Mouse (Mus musculus): ENCODE measurements around the gene Ramp1. TPM values are rescaled to one million over a fixed set of nuclear protein-coding genes. Genes with fewer than 3 reads are reported as not detected.

Gene Ramp1
- polyA plus RNA-seq, 1 experiment = 15.8 TPM

DNA sequence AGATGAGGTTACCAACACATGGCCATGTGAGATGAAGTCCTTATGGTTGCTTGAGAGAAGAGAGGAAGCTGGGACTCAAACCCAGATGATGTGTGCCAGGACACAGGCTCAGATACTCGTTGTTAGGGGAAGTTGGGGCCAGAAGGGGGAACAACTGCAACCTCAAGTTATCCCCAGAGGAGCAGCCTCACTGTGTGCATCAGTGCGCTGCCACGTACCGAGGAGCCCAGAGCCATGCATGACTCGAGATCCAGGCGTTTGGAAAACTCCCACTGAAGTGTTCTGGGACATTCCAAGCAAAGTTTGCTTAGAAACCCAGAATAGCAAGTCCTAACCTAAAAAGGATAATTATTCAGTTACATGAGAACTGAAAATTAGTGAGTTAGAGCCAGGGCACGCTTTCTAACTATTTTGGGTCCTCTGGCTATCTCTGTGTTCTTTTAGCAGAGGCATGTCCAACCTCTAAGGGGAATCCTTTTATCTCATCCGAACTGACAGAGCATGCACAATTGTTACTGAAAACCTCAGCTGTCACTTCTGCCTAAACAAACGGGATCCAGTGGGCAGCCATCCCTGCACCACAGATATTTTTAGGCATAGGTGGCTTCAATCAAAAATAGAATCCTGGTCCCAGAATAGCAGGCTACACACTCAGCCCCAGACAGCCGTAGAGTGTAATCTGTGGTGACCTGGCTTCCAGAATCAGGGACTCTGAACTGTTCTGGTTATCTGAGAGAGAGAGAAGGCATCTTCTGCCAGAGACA, 37.1 kb downstream of the Ramp1 start:
- no peak overlapping the region for H3K27ac ChIP-seq (ENCODE audit: insufficient read depth, low read length)
- TF ChIP-seq CTCF (IDR thresholded peaks at IDR 0.05; ENCODE audit: extremely low read depth, insufficient read depth, insufficient read length, insufficient replicate concordance) (no peak), POLR2A (IDR thresholded peaks at IDR 0.05; ENCODE audit: low read depth, low read length) (no peak)
- 13% methylated on average over 10 of the region's 10 CpGs for WGBS
- H3K36me3 ChIP-seq (ENCODE audit: control insufficient read depth, insufficient read depth, low read length) = no peaks in the 10 kb centered on the region
- DNase-seq (ENCODE audit: low read depth in 1 of 2, low spot score in 2 of 2) = peak; percentile 60 to 61
- H3K4me3 ChIP-seq (ENCODE audit: extremely low read depth, insufficient read depth, insufficient read length) = no peak overlapping the region
- no peaks in the 10 kb centered on the region for H3K27me3 ChIP-seq (ENCODE audit: control insufficient read depth, insufficient read depth, low read length)
- H3K4me1 ChIP-seq (ENCODE audit: control insufficient read depth, insufficient read depth, insufficient read length) = peaks cover 12% of the 10 kb centered on the region; the same call in 1 of the 2 replicates

DNA sequence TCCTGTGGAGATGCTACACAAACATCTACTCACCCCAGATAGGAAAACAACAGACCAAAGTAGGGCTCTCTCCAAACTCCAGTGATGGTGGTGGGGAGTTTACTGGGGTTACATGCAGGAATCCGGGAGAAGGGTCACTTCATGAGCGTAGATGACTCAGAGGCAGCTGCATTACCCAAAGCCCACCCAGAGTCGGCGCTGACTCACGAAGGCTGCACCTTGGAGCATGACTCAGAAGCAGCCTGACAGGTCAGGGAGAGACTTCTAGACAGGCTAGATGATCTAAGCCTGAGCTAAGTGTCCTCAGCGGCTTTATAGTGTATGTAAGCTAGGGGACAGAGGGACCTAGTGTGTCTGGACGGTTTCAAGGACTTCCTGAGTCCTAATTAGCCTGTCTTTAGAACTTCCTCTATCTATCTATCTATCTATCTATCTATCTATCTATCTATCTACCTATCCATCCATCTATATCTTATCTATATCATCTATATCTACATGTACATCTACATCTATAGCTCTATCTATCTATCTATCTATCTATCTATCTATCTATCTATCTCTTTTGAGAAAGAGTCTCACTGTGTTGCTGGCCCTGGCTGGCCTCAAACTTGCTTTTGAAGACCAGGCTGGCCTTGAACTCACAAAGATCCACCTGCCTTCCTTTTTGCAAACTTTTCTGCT, 40.2 kb downstream of the Ramp1 start:
- Histone ChIP-seq H3K27me3 (ENCODE audit: control insufficient read depth, insufficient read depth, low read length) (no peaks in the 10 kb centered on the region), H3K4me1 (ENCODE audit: control insufficient read depth, insufficient read depth, insufficient read length) (peaks cover 12% of the 10 kb centered on the region; the same call in 1 of the 2 replicates), H3K4me3 (ENCODE audit: extremely low read depth, insufficient read depth, insufficient read length) (no peak overlapping the region), H3K27ac (ENCODE audit: insufficient read depth, low read length) (no peak overlapping the region), H3K36me3 (ENCODE audit: control insufficient read depth, insufficient read depth, low read length) (no peaks in the 10 kb centered on the region)
- TF ChIP-seq POLR2A (IDR thresholded peaks at IDR 0.05; ENCODE audit: low read depth, low read length) (no peak), CTCF (IDR thresholded peaks at IDR 0.05; ENCODE audit: extremely low read depth, insufficient read depth, insufficient read length, insufficient replicate concordance) (no peak)
- WGBS = 91% methylated on average over 7 of the region's 7 CpGs
- no peak for DNase-seq (ENCODE audit: low read depth in 1 of 2, low spot score in 2 of 2)

DNA sequence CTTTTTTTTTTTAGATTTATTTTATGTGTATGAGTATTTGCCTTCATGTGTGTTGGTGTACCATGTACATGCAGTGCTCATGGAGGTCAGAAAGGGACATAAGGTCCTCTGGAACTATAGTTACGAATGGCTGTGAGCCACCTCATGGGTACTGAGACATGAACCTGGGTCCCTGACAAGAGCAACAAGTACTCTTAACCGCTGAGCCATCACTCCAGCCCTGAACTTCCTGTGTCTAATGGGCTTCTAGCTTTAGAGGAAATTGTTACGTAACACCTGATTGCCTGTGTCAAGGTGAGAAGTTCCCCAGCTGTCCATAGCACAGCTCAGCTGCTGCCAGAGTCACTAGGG, 40.7 kb downstream of the Ramp1 start:
- DNase-seq (ENCODE audit: low read depth in 1 of 2, low spot score in 2 of 2) = peak; percentile 23 to 45

DNA sequence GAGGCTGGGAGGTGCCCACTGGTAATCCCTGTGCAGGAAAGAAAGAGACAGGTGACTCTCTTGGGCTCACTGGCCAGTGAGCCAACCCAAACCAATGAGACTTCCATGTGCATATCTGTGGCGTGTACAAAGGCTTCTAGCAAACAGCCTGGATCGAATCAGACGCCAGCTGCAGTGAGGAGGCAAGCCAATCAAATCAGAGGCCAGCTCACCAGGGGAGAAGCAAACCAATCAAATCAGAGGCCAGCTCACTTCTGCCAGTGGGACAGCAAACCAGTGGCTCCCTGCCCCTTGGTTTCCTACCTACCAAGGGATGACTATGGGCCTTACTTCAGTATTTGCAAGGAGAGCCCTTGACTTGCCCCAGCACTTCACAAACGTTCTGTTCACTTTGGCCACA, 46.9 kb downstream of the Ramp1 start:
- H3K4me1 ChIP-seq (ENCODE audit: control insufficient read depth, insufficient read depth, insufficient read length) = no peaks in the 10 kb centered on the region; the same call in 1 of the 2 replicates
- H3K27me3 ChIP-seq (ENCODE audit: control insufficient read depth, insufficient read depth, low read length) = no peaks in the 10 kb centered on the region
- H3K36me3 ChIP-seq (ENCODE audit: control insufficient read depth, insufficient read depth, low read length) = no peaks in the 10 kb centered on the region
- TF ChIP-seq CTCF (IDR thresholded peaks at IDR 0.05; ENCODE audit: extremely low read depth, insufficient read depth, insufficient read length, insufficient replicate concordance) (no peak), POLR2A (IDR thresholded peaks at IDR 0.05; ENCODE audit: low read depth, low read length) (no peak)
- 85% methylated on average over 4 of the region's 4 CpGs for WGBS
- no peak overlapping the region for H3K4me3 ChIP-seq (ENCODE audit: extremely low read depth, insufficient read depth, insufficient read length)
- H3K27ac ChIP-seq (ENCODE audit: insufficient read depth, low read length) = no peak overlapping the region
- DNase-seq (ENCODE audit: low read depth in 1 of 2, low spot score in 2 of 2) = no peak

More for the DNA sequence above, 40.7 kb downstream of the Ramp1 start:
- H3K36me3 ChIP-seq (ENCODE audit: control insufficient read depth, insufficient read depth, low read length) = no peaks in the 10 kb centered on the region
- WGBS = 41% methylated on average over 3 of the region's 3 CpGs
- H3K4me3 ChIP-seq (ENCODE audit: extremely low read depth, insufficient read depth, insufficient read length) = no peak overlapping the region
- no peaks in the 10 kb centered on the region for H3K27me3 ChIP-seq (ENCODE audit: control insufficient read depth, insufficient read depth, low read length)
- no peak overlapping the region for H3K27ac ChIP-seq (ENCODE audit: insufficient read depth, low read length)
- H3K4me1 ChIP-seq (ENCODE audit: control insufficient read depth, insufficient read depth, insufficient read length) = peaks cover 12% of the 10 kb centered on the region; the same call in 1 of the 2 replicates
- TF ChIP-seq CTCF (IDR thresholded peaks at IDR 0.05; ENCODE audit: extremely low read depth, insufficient read depth, insufficient read length, insufficient replicate concordance) (no peak), POLR2A (IDR thresholded peaks at IDR 0.05; ENCODE audit: low read depth, low read length) (no peak)

DNA sequence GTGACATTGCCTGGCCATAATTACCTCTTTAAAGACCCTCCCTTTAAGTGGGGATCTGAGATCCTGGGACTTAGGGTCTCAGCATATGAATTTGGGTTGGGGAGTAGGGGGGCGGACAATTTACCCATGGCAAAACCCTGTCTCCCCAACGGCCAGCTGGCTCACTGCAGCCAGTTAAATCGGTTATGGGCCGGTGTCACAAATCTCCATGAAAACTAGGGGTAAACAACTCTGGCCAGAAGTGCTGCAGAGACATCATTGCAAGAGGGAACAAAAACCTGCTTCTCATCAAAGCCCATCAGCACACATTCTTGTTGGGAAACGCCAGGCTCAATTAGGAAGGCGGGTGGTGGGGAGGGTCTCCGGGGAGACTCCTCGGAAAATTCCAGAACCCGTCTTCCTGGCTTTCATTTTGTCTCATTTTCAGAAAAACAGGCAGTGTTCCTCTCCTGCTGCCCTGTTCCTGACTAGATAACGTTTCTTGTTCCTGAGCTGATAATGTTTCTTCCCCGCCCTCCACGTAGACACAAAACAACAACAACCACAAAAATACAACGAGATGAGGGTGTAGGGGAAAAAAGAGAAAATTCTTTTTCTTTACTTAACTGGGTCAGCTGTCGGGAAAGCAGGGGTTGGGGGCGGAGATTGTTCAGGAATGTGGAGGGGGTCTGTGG, 47.9 kb downstream of the Ramp1 start:
- Histone ChIP-seq H3K4me3 (ENCODE audit: extremely low read depth, insufficient read depth, insufficient read length) (no peak overlapping the region), H3K27me3 (ENCODE audit: control insufficient read depth, insufficient read depth, low read length) (no peaks in the 10 kb centered on the region), H3K4me1 (ENCODE audit: control insufficient read depth, insufficient read depth, insufficient read length) (no peaks in the 10 kb centered on the region; the same call in 1 of the 2 replicates), H3K27ac (ENCODE audit: insufficient read depth, low read length) (no peak overlapping the region; the same call in 1 of the 2 replicates), H3K36me3 (ENCODE audit: control insufficient read depth, insufficient read depth, low read length) (no peaks in the 10 kb centered on the region)
- no peak for TF ChIP-seq POLR2A (IDR thresholded peaks at IDR 0.05; ENCODE audit: low read depth, low read length)
- TF ChIP-seq CTCF (IDR thresholded peaks at IDR 0.05; ENCODE audit: extremely low read depth, insufficient read depth, insufficient read length, insufficient replicate concordance) = no peak
- 80% methylated on average over 15 of the region's 15 CpGs for WGBS
- no peak for DNase-seq (ENCODE audit: low read depth in 1 of 2, low spot score in 2 of 2)

DNA sequence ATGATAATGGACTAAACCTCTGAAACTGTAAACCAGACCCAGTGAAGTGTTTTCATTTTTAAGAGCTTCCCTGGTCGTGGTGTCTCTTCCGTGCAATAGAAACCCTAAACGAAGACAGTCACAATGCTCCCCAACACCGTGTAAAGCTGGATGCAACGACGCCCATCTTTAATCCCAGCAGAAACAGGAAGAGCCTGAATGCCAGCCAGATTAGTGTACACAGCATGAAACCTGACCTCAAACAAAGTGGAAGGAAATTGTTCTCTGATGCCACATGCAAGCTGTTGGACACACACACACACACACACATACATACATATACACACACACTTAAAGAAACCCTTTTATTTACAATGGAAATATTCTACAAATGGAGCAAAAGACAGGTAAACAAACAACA, 51.5 kb downstream of the Ramp1 start:
- WGBS = 32% methylated on average over 6 of the region's 6 CpGs
- Histone ChIP-seq H3K4me1 (ENCODE audit: control insufficient read depth, insufficient read depth, insufficient read length) (no peaks in the 10 kb centered on the region; the same call in 1 of the 2 replicates), H3K4me3 (ENCODE audit: extremely low read depth, insufficient read depth, insufficient read length) (no peak overlapping the region), H3K27me3 (ENCODE audit: control insufficient read depth, insufficient read depth, low read length) (no peaks in the 10 kb centered on the region), H3K27ac (ENCODE audit: insufficient read depth, low read length) (no peak overlapping the region), H3K36me3 (ENCODE audit: control insufficient read depth, insufficient read depth, low read length) (no peaks in the 10 kb centered on the region)
- no peak for TF ChIP-seq CTCF (IDR thresholded peaks at IDR 0.05; ENCODE audit: extremely low read depth, insufficient read depth, insufficient read length, insufficient replicate concordance)
- no peak for TF ChIP-seq POLR2A (IDR thresholded peaks at IDR 0.05; ENCODE audit: low read depth, low read length)
- DNase-seq (ENCODE audit: low read depth in 1 of 2, low spot score in 2 of 2) = no peak
